Mouse (Mus musculus) embryonic fibroblast, embryonic 13.5 days (primary cell): Measurements from ENCODE around the gene Csmd2.

Experiments
- CTCF ChIP-seq: IDR thresholded peaks from 2 replicates; pipeline ENCODE4 v1.5.1; 2011; ENCODE audit warnings: mild to moderate bottlenecking, control low read depth, low read length, moderate library complexity, borderline replicate concordance; ENCODE audit not compliant: insufficient read depth
- POLR2A ChIP-seq: IDR thresholded peaks from 2 replicates; pipeline ENCODE4 v1.6.1; 2011; ENCODE audit warnings: low read depth, mild to moderate bottlenecking, control low read depth, low read length, moderate library complexity

DNA sequence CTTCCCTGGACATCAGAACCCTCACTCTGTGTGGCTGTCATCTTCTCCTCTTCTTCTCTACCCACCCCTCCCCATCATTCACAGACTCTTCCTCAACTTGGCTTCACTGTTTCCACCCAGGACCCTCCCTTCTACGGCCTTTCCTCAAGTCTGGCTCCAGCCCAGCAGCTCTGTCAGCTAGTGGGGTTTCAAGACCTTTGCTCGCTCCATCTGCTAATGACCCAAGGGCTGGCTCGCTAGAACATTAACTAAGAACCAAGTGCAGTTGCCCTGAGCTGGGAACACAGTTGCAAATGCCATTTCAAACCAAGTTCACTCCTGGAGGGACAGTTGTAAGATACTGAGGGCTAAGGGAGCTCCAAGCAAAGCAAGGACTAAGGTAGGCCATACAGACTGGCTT is 11.6 kb downstream of the Csmd2 start:
- TF ChIP-seq CTCF: no peak
- TF ChIP-seq POLR2A: no peak
